Mouse (Mus musculus) CH12.LX (cell line): ENCODE measurements at regions not wholly inside any gene's neighbourhood (a gene's known extent, or its start where the extent isn't known, plus 50 kb on each side); places are given as distances from the start of the nearest gene placed in this dataset.

Experiments used
- DNase-seq: peaks from one replicate; pipeline ENCODE4 v3.0.0-alpha.2; 2013; ENCODE audit errors: extremely low read depth
- H3K27ac ChIP-seq: 2 replicates; pipeline ENCODE4 v1.5.1; 2012; ENCODE audit warnings: low read depth, mild to moderate bottlenecking, control low read depth, moderate library complexity; ENCODE audit not compliant: insufficient read depth
- H3K27me3 ChIP-seq: replicated peaks from 2 replicates; pipeline ENCODE3; 2012; ENCODE audit warnings: inconsistent platforms
- H3K36me3 ChIP-seq, 2 experiments: replicated peaks in 1 of 2; 2 replicates each; pipeline versions ENCODE3 to v1.6.1; 2012; ENCODE audit warnings: inconsistent platforms in 1 of 2, low read length in 1 of 2, mild to moderate bottlenecking in 1 of 2, mixed read lengths in 1 of 2, moderate library complexity in 1 of 2; ENCODE audit not compliant: control insufficient read depth in 1 of 2, insufficient read depth in 1 of 2
- H3K4me1 ChIP-seq, 2 experiments: 2 replicates each; pipeline ENCODE4 v1.6.1; 2012; ENCODE audit warnings: inconsistent platforms in 1 of 2, moderate library complexity in 1 of 2; ENCODE audit not compliant: insufficient read depth in 2 of 2, control insufficient read depth in 1 of 2
- H3K4me2 ChIP-seq: 2 replicates; pipeline ENCODE4 v1.6.1; 2012; ENCODE audit warnings: low read depth, mild to moderate bottlenecking, control low read depth; ENCODE audit not compliant: poor library complexity, insufficient read depth, severe bottlenecking
- H3K4me3 ChIP-seq, 3 experiments: fragments of 150-350 bp in 1 of 3; sonication (generic) in 1 of 3; replicated peaks in 1 of 3; 2 replicates each; pipeline versions ENCODE3 to v1.5.1; 2011 to 2012; ENCODE audit warnings: low read depth in 2 of 3, low read length in 2 of 3, mild to moderate bottlenecking in 2 of 3, moderate library complexity in 2 of 3, control low read depth in 1 of 3, improper control_type of control experiment in 1 of 3, inconsistent platforms in 1 of 3, mixed read lengths in 1 of 3; ENCODE audit not compliant: poor library complexity in 1 of 3
- H3K79me2 ChIP-seq: replicated peaks from 2 replicates; pipeline ENCODE4 v1.6.1; 2012; ENCODE audit warnings: mild to moderate bottlenecking, moderate library complexity; ENCODE audit not compliant: control insufficient read depth, poor library complexity, insufficient read depth, severe bottlenecking; ENCODE audit errors: extremely low read depth
- H3K9ac ChIP-seq: 2 replicates; pipeline ENCODE4 v1.6.1; 2012; ENCODE audit warnings: low read depth, mild to moderate bottlenecking, control low read depth, moderate library complexity; ENCODE audit not compliant: insufficient read depth
- H3K9me3 ChIP-seq: replicated peaks from 2 replicates; pipeline ENCODE3; 2012; ENCODE audit warnings: low read length, inconsistent platforms, mixed read lengths
- CTCF ChIP-seq, 2 experiments: IDR thresholded peaks in 1 of 2; conservative IDR thresholded peaks in 1 of 2; 2 replicates each; pipeline ENCODE4 v1.5.1; 2011 to 2012; ENCODE audit warnings: low read depth in 2 of 2, low read length in 2 of 2, improper control_type of control experiment in 1 of 2, inconsistent platforms in 1 of 2, mild to moderate bottlenecking in 1 of 2, moderate library complexity in 1 of 2
- E2F4 ChIP-seq: IDR thresholded peaks from 2 replicates; pipeline ENCODE4 v1.6.1; 2011; ENCODE audit warnings: low read depth, low read length, improper control_type of control experiment; ENCODE audit not compliant: insufficient replicate concordance
- ETS1 ChIP-seq: conservative IDR thresholded peaks from 2 replicates; pipeline ENCODE4 v1.6.1; 2012; ENCODE audit warnings: low read depth, mild to moderate bottlenecking, inconsistent platforms, low read length, improper control_type of control experiment, moderate library complexity
- MAX ChIP-seq: IDR thresholded peaks from 2 replicates; pipeline ENCODE4 v1.6.1; 2011; ENCODE audit warnings: low read length, improper control_type of control experiment
- MEF2A ChIP-seq: IDR thresholded peaks from 2 replicates; pipeline ENCODE4 v1.6.1; 2014; ENCODE audit warnings: low read depth, mild to moderate bottlenecking, inconsistent platforms, low read length, improper control_type of control experiment, borderline replicate concordance
- MXI1 ChIP-seq: IDR thresholded peaks from 2 replicates; pipeline ENCODE4 v1.6.1; 2011; ENCODE audit warnings: mild to moderate bottlenecking, low read depth, low read length, improper control_type of control experiment
- PAX5 ChIP-seq: IDR thresholded peaks from 2 replicates; pipeline ENCODE4 v1.6.1; 2012; ENCODE audit warnings: low read length, inconsistent platforms, mixed read lengths
- RAD21 ChIP-seq: IDR thresholded peaks from 2 replicates; pipeline ENCODE4 v1.6.1; 2011; ENCODE audit warnings: low read depth, mild to moderate bottlenecking, low read length, improper control_type of control experiment, moderate library complexity
- RCOR1 ChIP-seq: conservative IDR thresholded peaks from 2 replicates; pipeline ENCODE4 v1.6.1; 2012; ENCODE audit warnings: low read depth, mild to moderate bottlenecking, inconsistent platforms, low read length, improper control_type of control experiment
- SIN3A ChIP-seq: IDR thresholded peaks from 2 replicates; pipeline ENCODE4 v1.6.1; 2012; ENCODE audit warnings: low read length, improper control_type of control experiment, inconsistent platforms
- SMC3 ChIP-seq: IDR thresholded peaks from 2 replicates; pipeline ENCODE4 v1.6.1; 2011; ENCODE audit warnings: low read depth, low read length, improper control_type of control experiment
- TBP ChIP-seq: conservative IDR thresholded peaks from 2 replicates; pipeline ENCODE4 v1.6.1; 2011; ENCODE audit warnings: low read depth, low read length, improper control_type of control experiment
- USF1 ChIP-seq: IDR thresholded peaks from 2 replicates; pipeline ENCODE4 v1.6.1; 2014; ENCODE audit warnings: low read depth, mild to moderate bottlenecking, inconsistent platforms, low read length, improper control_type of control experiment
- USF2 ChIP-seq: conservative IDR thresholded peaks from 2 replicates; pipeline ENCODE4 v1.6.1; 2011; ENCODE audit warnings: low read depth, low read length, improper control_type of control experiment
- ZKSCAN1 ChIP-seq: IDR thresholded peaks from 2 replicates; pipeline ENCODE4 v1.6.1; 2012; ENCODE audit warnings: low read depth, inconsistent platforms, low read length, improper control_type of control experiment, borderline replicate concordance
- ZMIZ1 ChIP-seq: IDR thresholded peaks from 2 replicates; pipeline ENCODE4 v1.6.1; 2012; ENCODE audit warnings: low read depth, mild to moderate bottlenecking, inconsistent platforms, low read length, improper control_type of control experiment
- ZNF384 ChIP-seq: IDR thresholded peaks from 2 replicates; pipeline ENCODE4 v1.6.1; 2012; ENCODE audit warnings: low read depth, low read length, improper control_type of control experiment, inconsistent platforms
- dilution Hi-C: fragments of 300-500 bp; cut with MboI; formaldehyde crosslinking; loops from 2 replicates; pipeline ENCODE4 v1.14.3; 2020; ENCODE audit warnings: low sequenced_read_pairs; ENCODE audit not compliant: extremely low pct_unique_long_range_greater_than_20kb, extremely low pct_ligation_motif_present
- in situ Hi-C: fragments of 300-500 bp; cut with MboI; formaldehyde crosslinking; loops from 3 replicates; pipeline ENCODE4 v1.14.3; 2019; ENCODE audit warnings: low sequenced_read_pairs, low pct_ligation_motif_present, low pct_unique_long_range_greater_than_20kb, mixed read lengths

GRCm38 (mm10) chr9:115430271-115430670, 120.0 kb upstream of the Stt3b start:
- dilution Hi-C loops (no loop called here), in situ Hi-C loops (no loop called here)
- Histone ChIP-seq H3K36me3 (no peaks in the 10 kb centered on the region), H3K79me2 (no peaks in the 10 kb centered on the region), H3K9ac (no peak overlapping the region), H3K4me1 (0 out of 4 replicates have a peak, but pooled peaks cover 3 to 6% of the 10 kb centered on the region in 2 experiments), H3K27ac (no peak overlapping the region), H3K4me3 (no peak overlapping the region), H3K9me3 (no peaks in the 10 kb centered on the region), H3K27me3 (no peaks in the 10 kb centered on the region), H3K4me2 (no peak overlapping the region)
- no peak for TF ChIP-seq USF1
- TF ChIP-seq PAX5 = no peak
- TF ChIP-seq MXI1 = no peak
- TF ChIP-seq MEF2A = no peak
- no peak for TF ChIP-seq E2F4
- no peak for TF ChIP-seq CTCF (conservative IDR thresholded peaks at IDR 0.05 in 1 of 2, IDR thresholded peaks at IDR 0.05 in 1 of 2; ENCODE audit: low read depth in 2 of 2, low read length in 2 of 2)
- no peak for TF ChIP-seq ZKSCAN1
- TF ChIP-seq ETS1 = no peak
- no peak for TF ChIP-seq TBP
- TF ChIP-seq SMC3 = no peak
- DNase-seq = no peak

DNA sequence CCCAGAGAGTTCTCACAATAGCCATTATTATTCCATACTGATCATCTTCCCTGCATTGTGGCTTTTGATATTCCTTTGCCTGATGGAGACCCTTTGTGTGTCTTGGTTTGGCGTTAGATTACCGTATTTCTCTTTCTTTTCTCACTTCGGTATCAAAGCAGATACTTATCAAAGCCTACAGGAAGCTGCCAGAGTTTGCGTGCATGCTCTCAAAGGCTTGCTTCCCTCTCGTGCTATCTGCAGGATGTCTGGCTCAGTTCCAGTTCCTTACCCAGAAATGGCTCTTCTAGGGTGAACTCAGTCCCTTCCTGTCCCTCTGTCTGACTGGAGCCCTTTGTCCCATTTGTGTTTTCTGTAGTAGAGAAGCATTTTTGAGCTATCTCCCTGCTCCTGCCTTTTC, 124.5 kb upstream of the Stt3b start:
- Histone ChIP-seq H3K9ac (no peak overlapping the region), H3K27me3 (no peaks in the 10 kb centered on the region), H3K79me2 (no peaks in the 10 kb centered on the region), H3K4me3 (no peak overlapping the region), H3K36me3 (no peaks in the 10 kb centered on the region), H3K9me3 (peaks cover 9% of the 10 kb centered on the region), H3K4me1 (0 out of 4 replicates have a peak, but pooled peaks cover 3 to 4% of the 10 kb centered on the region in 2 experiments), H3K27ac (no peak overlapping the region), H3K4me2 (no peak overlapping the region)
- DNase-seq = no peak
- dilution Hi-C loops = no loop called here
- in situ Hi-C loops = no loop called here
- TF ChIP-seq RCOR1 (no peak), ZMIZ1 (no peak), USF2 (no peak), RAD21 (no peak), MXI1 (no peak), MAX (no peak), SIN3A (no peak), ZNF384 (no peak)
